9 mouse cellular contexts compared by ENCODE assay signal in the genomic region with DNA sequence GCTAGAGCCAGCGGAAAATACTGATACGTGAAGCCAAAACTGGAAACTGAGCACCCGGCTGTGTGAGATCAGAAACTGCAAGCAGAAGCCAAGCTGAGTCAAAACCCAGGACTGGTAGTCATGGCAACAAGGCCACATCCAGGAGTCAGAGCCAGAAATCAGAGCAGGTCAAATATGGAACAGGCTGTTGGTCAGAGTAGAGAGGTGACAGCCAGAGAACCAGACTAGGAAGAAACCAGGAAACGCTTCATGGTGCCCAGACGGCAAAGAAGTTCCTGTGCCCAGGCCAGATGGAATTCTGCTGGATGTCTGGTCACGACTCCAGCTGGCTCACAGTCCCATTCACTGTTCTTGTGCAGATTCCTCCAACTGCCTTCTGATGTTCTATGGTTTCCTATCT.
DNase-seq lines count a peak whose midpoint lies in the region; ATAC-seq and TF ChIP-seq lines count a peak whose summit lies in the region.
"Had no signal": no experiment of that assay in that cellular context is flagged by ENCODE, and none has a peak within 500 bp of the region (broad histone marks: within the 10 kb centered on the region; RNA-seq: fewer than 3 reads in every experiment).

No protein-coding gene starts in this region.

- no peak for TF ChIP-seq CTCF in layer of hippocampus, adult 2 months (conservative IDR thresholded peaks at IDR 0.05)

- WGBS in midbrain, embryonic 14.5 days: 29% methylated on average over 6 of the region's 6 CpGs

- no peak overlapping the region for H3K4me3 ChIP-seq in layer of hippocampus, adult 2 months
- H3K4me3 ChIP-seq in midbrain, embryonic 14.5 days (replicated peaks; ENCODE audit: low read depth, low read length): no peak overlapping the region
- H3K4me3 ChIP-seq: heart, embryonic 13.5 days had no signal

- ATAC-seq in midbrain, embryonic 14.5 days (ENCODE audit: low FRiP score, low TSS enrichment): no peak

- DNase-seq in 3T3-L1 (ENCODE audit: low read depth, low spot score): peak; percentile 48
- peak; percentile 19 to 20 for DNase-seq in adrenal gland, postnatal 36 days
- DNase-seq in forelimb bud, embryonic 11.5 days (ENCODE audit: low read depth, low spot score): peak; percentile 5
- peak; percentile 58 to 69 for DNase-seq in layer of hippocampus, adult 2 months (ENCODE audit: low spot score in 2 of 2)
- DNase-seq in midbrain, embryonic 14.5 days: peak; percentile 61
- no peak for DNase-seq in thymus, postnatal 25 days
- DNase-seq in kidney, postnatal 4 days: no peak
- DNase-seq in thymus, adult 18-20 months: no peak

- H3K27me3 ChIP-seq in midbrain, embryonic 14.5 days (ENCODE audit: control insufficient read depth, insufficient read depth, low read length): no peaks in the 10 kb centered on the region
- H3K27me3 ChIP-seq: heart, embryonic 13.5 days had no signal

- peak overlapping the region; percentile 49; the same call in 1 of the 2 replicates for H3K27ac ChIP-seq in layer of hippocampus, adult 2 months
- H3K27ac ChIP-seq in midbrain, embryonic 14.5 days (replicated peaks; ENCODE audit: low read depth, low read length): no peak overlapping the region
- H3K27ac ChIP-seq: heart, embryonic 13.5 days had no signal

- H3K9ac ChIP-seq in midbrain, embryonic 14.5 days (replicated peaks; ENCODE audit: low read length): no peak overlapping the region
- H3K9ac ChIP-seq: heart, embryonic 13.5 days had no signal

- no peaks in the 10 kb centered on the region for H3K9me3 ChIP-seq in midbrain, embryonic 14.5 days (ENCODE audit: control insufficient read depth, low read length)
- H3K9me3 ChIP-seq: heart, embryonic 13.5 days had no signal

- no peak overlapping the region for H3K4me2 ChIP-seq in midbrain, embryonic 14.5 days (ENCODE audit: low read length)
- H3K4me2 ChIP-seq: heart, embryonic 13.5 days had no signal

- H3K4me1 ChIP-seq in midbrain, embryonic 14.5 days (ENCODE audit: control insufficient read depth, insufficient read depth, low read length): no peaks in the 10 kb centered on the region
- H3K4me1 ChIP-seq: heart, embryonic 13.5 days had no signal

- no peaks in the 10 kb centered on the region for H3K36me3 ChIP-seq in midbrain, embryonic 14.5 days (ENCODE audit: control insufficient read depth, insufficient read depth, low read length)
- H3K36me3 ChIP-seq: heart, embryonic 13.5 days had no signal

Comparison
In these comparisons a context has a peak if more than half of its experiments do, and no peak if none do; other contexts are left out.
1. DNase-seq: peak in 3T3-L1 (single experiment), adrenal gland, postnatal 36 days (2 of 2), forelimb bud, embryonic 11.5 days (single experiment), layer of hippocampus, adult 2 months (2 of 2) and midbrain, embryonic 14.5 days (single experiment); none in thymus, postnatal 25 days (single experiment), kidney, postnatal 4 days (0 of 2) and thymus, adult 18-20 months (0 of 2).